ENCODE assay signal across 23 mouse cellular contexts in the genomic region with DNA sequence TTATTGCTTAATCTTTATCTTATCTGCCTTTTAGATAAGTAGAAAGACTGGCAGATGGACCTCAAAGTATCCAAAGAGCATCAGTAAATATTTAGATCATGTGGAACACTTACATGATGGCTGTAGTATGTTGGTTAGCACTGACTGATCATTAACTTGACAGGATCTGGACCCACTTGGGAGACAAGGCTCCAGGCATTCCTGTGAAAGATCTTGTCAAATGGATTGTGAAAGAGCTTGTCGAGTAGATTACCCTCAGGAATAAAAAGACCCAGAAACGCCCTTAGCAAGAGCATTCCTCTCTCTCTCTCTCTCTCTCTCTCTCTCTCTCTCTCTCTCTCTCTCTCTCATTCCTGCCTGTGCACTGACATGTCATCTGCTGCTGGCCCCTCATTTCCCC.
A peak's percentile ranks its signal among the peaks of the same experiment; 100 is the strongest.
DNase-seq lines count a peak whose midpoint lies in the region; ATAC-seq and TF ChIP-seq lines count a peak whose summit lies in the region.
"Had no signal": no experiment of that assay in that cellular context is flagged by ENCODE, and none has a peak within 500 bp of the region (broad histone marks: within the 10 kb centered on the region; RNA-seq: fewer than 3 reads in every experiment).

No protein-coding gene starts in this region.

- peak; percentile 32 for DNase-seq in liver, adult 2 months (ENCODE audit: extremely low read depth, low read depth, low spot score)
- peak; percentile 73 for DNase-seq in lung, postnatal 0 days (ENCODE audit: low spot score)
- DNase-seq in lung, postnatal 10 days, result no peak
- no peak for DNase-seq in Patski (ENCODE audit: low read depth, low spot score)
- peak; percentile 49 for DNase-seq in yolk sac, embryonic 10.5 days (ENCODE audit: low spot score)
- no peak for DNase-seq in spleen, postnatal 14 days (ENCODE audit: low spot score in 2 of 2)
- DNase-seq: adrenal gland, adult 8-10 months; adrenal gland, postnatal 36 days; cerebellum, adult 11 months; cerebellum, adult 8-10 months; cerebellum, postnatal 14 days; embryo, embryonic 11 days; gastrocnemius, adult 2 months; gastrocnemius, postnatal 25 days; heart, postnatal 10 days; heart, postnatal 4 days had no signal

- CTCF ChIA-PET in Patski (lab: Charles Lee), result interaction anchor here (1.0 kb wide), 1 partner anchor 13 kb away, joined by 3 read pairs; no protein-coding TSS in a partner anchor

- in situ Hi-C loops in Patski (cut with MboI; ENCODE audit: low pct_unique_long_range_greater_than_20kb), result loop anchor here (5.0 kb wide), 1 partner anchor 556 kb away; no protein-coding TSS in a partner anchor

- no peak for TF ChIP-seq CTCF in liver, adult 2 months (IDR thresholded peaks at IDR 0.05; ENCODE audit: low read depth, low read length)
- no peak for TF ChIP-seq CTCF in lung, postnatal 0 days (IDR thresholded peaks at IDR 0.05)
- no peak for TF ChIP-seq CTCF in Patski (IDR thresholded peaks at IDR 0.05)

- WGBS in liver, adult 2 months, result 25% methylated on average over 2 of the region's 2 CpGs
- 22% methylated on average over 2 of the region's 2 CpGs for WGBS in liver, embryonic 12.5 days (ENCODE audit: insufficient replicate concordance)
- WGBS in lung, postnatal 0 days, result 16% methylated on average over 2 of the region's 2 CpGs

- POLR2A ChIA-PET in Patski (lab: Charles Lee), result no interaction called here

- H3K27ac ChIP-seq in liver, adult 2 months (replicated peaks; ENCODE audit: insufficient read depth, low read depth, low read length), result no peak overlapping the region
- H3K27ac ChIP-seq in liver, embryonic 12.5 days, result no peak overlapping the region
- no peak overlapping the region for H3K27ac ChIP-seq in lung, postnatal 0 days (ENCODE audit: low read length)
- H3K27ac ChIP-seq: embryonic facial prominence, embryonic 15.5 days; forebrain, embryonic 10.5 days; gastrocnemius, adult 2 months; heart, embryonic 10.5 days; hindbrain, embryonic 12.5 days had no signal

- no peak overlapping the region for H3K4me2 ChIP-seq in liver, embryonic 12.5 days
- no peak overlapping the region for H3K4me2 ChIP-seq in lung, postnatal 0 days (replicated peaks; ENCODE audit: low read depth, low read length)
- H3K4me2 ChIP-seq: embryonic facial prominence, embryonic 15.5 days; hindbrain, embryonic 12.5 days had no signal

- no peak overlapping the region for H3K9ac ChIP-seq in liver, adult 2 months (ENCODE audit: low read depth, low read length)
- H3K9ac ChIP-seq in liver, embryonic 12.5 days, result no peak overlapping the region
- H3K9ac ChIP-seq in lung, postnatal 0 days (replicated peaks; ENCODE audit: low read depth), result no peak overlapping the region
- H3K9ac ChIP-seq: embryonic facial prominence, embryonic 15.5 days; hindbrain, embryonic 12.5 days had no signal

- TF ChIP-seq EP300 in lung, postnatal 0 days (IDR thresholded peaks at IDR 0.05), result no peak

- no peaks in the 10 kb centered on the region for H3K9me3 ChIP-seq in liver, embryonic 12.5 days (replicated peaks)
- no peaks in the 10 kb centered on the region for H3K9me3 ChIP-seq in lung, postnatal 0 days (ENCODE audit: low read length)
- H3K9me3 ChIP-seq: embryonic facial prominence, embryonic 15.5 days; forebrain, embryonic 10.5 days; heart, embryonic 10.5 days; hindbrain, embryonic 12.5 days had no signal

- peaks cover 2% of the 10 kb centered on the region; the same call in 1 of the 2 replicates for H3K4me1 ChIP-seq in liver, adult 2 months (ENCODE audit: control insufficient read depth, insufficient read depth, low read length)
- no peaks in the 10 kb centered on the region for H3K4me1 ChIP-seq in liver, embryonic 12.5 days
- 0 out of 2 replicates have a peak, but pooled peaks cover 4% of the 10 kb centered on the region for H3K4me1 ChIP-seq in lung, postnatal 0 days (ENCODE audit: insufficient read depth, low read depth, low read length)
- H3K4me1 ChIP-seq: embryonic facial prominence, embryonic 15.5 days; forebrain, embryonic 10.5 days; heart, embryonic 10.5 days; hindbrain, embryonic 12.5 days had no signal

- peaks cover 43% of the 10 kb centered on the region for H3K36me3 ChIP-seq in liver, adult 2 months (ENCODE audit: control insufficient read depth, insufficient read depth, low read length)
- no peaks in the 10 kb centered on the region for H3K36me3 ChIP-seq in liver, embryonic 12.5 days
- H3K36me3 ChIP-seq in lung, postnatal 0 days (ENCODE audit: insufficient read depth, low read length), result no peaks in the 10 kb centered on the region
- H3K36me3 ChIP-seq: embryonic facial prominence, embryonic 15.5 days; forebrain, embryonic 10.5 days; heart, embryonic 10.5 days had no signal

- H3K79me2 ChIP-seq in liver, adult 2 months (ENCODE audit: control insufficient read depth, insufficient read depth, low read length), result no peaks in the 10 kb centered on the region

- no peaks in the 10 kb centered on the region for H3K27me3 ChIP-seq in liver, adult 2 months (ENCODE audit: control insufficient read depth, insufficient read depth, low read length)
- no peaks in the 10 kb centered on the region for H3K27me3 ChIP-seq in liver, embryonic 12.5 days (replicated peaks)
- no peaks in the 10 kb centered on the region for H3K27me3 ChIP-seq in lung, postnatal 0 days (replicated peaks; ENCODE audit: insufficient read depth, low read length)
- H3K27me3 ChIP-seq in Patski, result no peaks in the 10 kb centered on the region
- H3K27me3 ChIP-seq: embryonic facial prominence, embryonic 15.5 days; hindbrain, embryonic 12.5 days had no signal

- no peak for ATAC-seq in liver, embryonic 12.5 days
- ATAC-seq in lung, postnatal 0 days, result peak; percentile 63
- ATAC-seq in Patski, result peak; percentile 54
- ATAC-seq: forebrain, embryonic 14.5 days had no signal

- H3K4me3 ChIP-seq in liver, adult 2 months (ENCODE audit: insufficient read depth, low read depth, low read length), result no peak overlapping the region
- H3K4me3 ChIP-seq in liver, embryonic 12.5 days, result no peak overlapping the region
- H3K4me3 ChIP-seq in lung, postnatal 0 days (ENCODE audit: low read depth, low read length), result no peak overlapping the region
- H3K4me3 ChIP-seq: embryonic facial prominence, embryonic 15.5 days; erythroblast, embryonic 14.5 days; forebrain, embryonic 10.5 days; gastrocnemius, adult 2 months; heart, embryonic 10.5 days; hindbrain, embryonic 12.5 days had no signal

- TF ChIP-seq POLR2A in liver, adult 2 months (IDR thresholded peaks at IDR 0.05; ENCODE audit: extremely low read depth, insufficient read depth, low read length), result no peak

Comparison
In these comparisons a context has a peak if more than half of its experiments do, and no peak if none do; other contexts are left out.
1. DNase-seq: peak in liver, adult 2 months (single experiment), lung, postnatal 0 days (single experiment) and yolk sac, embryonic 10.5 days (single experiment); none in lung, postnatal 10 days (single experiment), Patski (single experiment) and spleen, postnatal 14 days (0 of 2).